ENCODE assay signal across 8 mouse cellular contexts in genomic region chr4:85514205-85514681, GRCm38 (mm10). TPM values are rescaled to one million over a fixed set of nuclear protein-coding genes. Genes with fewer than 3 reads are reported as not detected.
DNase-seq lines count a peak whose midpoint lies in the region; ATAC-seq lines count a peak whose summit lies in the region.

No protein-coding gene starts in this region.

- H3K9me3 ChIP-seq in forebrain, embryonic 11.5 days (ENCODE audit: control insufficient read depth, low read length), result no peaks in the 10 kb centered on the region

- H3K4me3 ChIP-seq in forebrain, embryonic 11.5 days (ENCODE audit: low read depth, low read length), result peak overlapping the region; percentile 46

- no peak overlapping the region for H3K27ac ChIP-seq in forebrain, embryonic 11.5 days (ENCODE audit: low read depth, low read length)

- ATAC-seq in forebrain, embryonic 11.5 days (replicated peaks; ENCODE audit: low FRiP score), result peak; percentile 94

- DNase-seq in thymus, postnatal 4 days, result peak; percentile 4
- no peak for DNase-seq in thymus, adult 18-20 months
- DNase-seq in forebrain, embryonic 11.5 days (ENCODE audit: low spot score), result peak; percentile 82
- DNase-seq in heart, postnatal 4 days, result peak; percentile 39
- peak; percentile 13 to 14 for DNase-seq in layer of hippocampus, postnatal 36 days
- DNase-seq in lung, postnatal 14 days, result peak; percentile 53
- peak; percentile 16 for DNase-seq in right cerebral cortex, postnatal 14 days
- no peak for DNase-seq in thymus, postnatal 14 days

- H3K4me1 ChIP-seq in forebrain, embryonic 11.5 days (replicated peaks; ENCODE audit: control insufficient read depth, insufficient read depth, low read length), result peaks cover 5% of the 10 kb centered on the region; the same call in 1 of the 2 replicates

- peak overlapping the region; percentile 87 for H3K4me2 ChIP-seq in forebrain, embryonic 11.5 days (ENCODE audit: low read depth, low read length, severe bottlenecking)

- H3K27me3 ChIP-seq in forebrain, embryonic 11.5 days (ENCODE audit: control insufficient read depth, insufficient read depth, low read length), result peaks cover 8% of the 10 kb centered on the region

- no peaks in the 10 kb centered on the region for H3K36me3 ChIP-seq in forebrain, embryonic 11.5 days (ENCODE audit: control insufficient read depth, insufficient read depth, low read length)

- peak overlapping the region; percentile 51 for H3K9ac ChIP-seq in forebrain, embryonic 11.5 days (ENCODE audit: low read length)

- 0% methylated on average over 29 of the region's 33 CpGs for WGBS in forebrain, embryonic 11.5 days

RNA-seq across cellular contexts. Expression of gene Adamtsl1, which starts 0.3 kb away (rescaled TPM):
- polyA plus RNA-seq in forebrain, embryonic 11.5 days (2014; fragmentation: Nextera tagmentation; extraction: Ambion mirVana), result 8.1 and 11.3 TPM in 2 replicates
- total RNA-seq in heart, postnatal 4 days (2021), result 1 to 10 TPM; 7.7 TPM
- total RNA-seq in layer of hippocampus, postnatal 36 days (2021), result 10 to 100 TPM in 1 of 2 experiments, 1 to 10 TPM in 1; 8.7 to 11.2 TPM

Comparison
In these comparisons a context has a peak if more than half of its experiments do, and no peak if none do; other contexts are left out.
1. DNase-seq: peak in thymus, postnatal 4 days (single experiment), forebrain, embryonic 11.5 days (single experiment), heart, postnatal 4 days (single experiment), layer of hippocampus, postnatal 36 days (2 of 2), lung, postnatal 14 days (single experiment) and right cerebral cortex, postnatal 14 days (single experiment); none in thymus, adult 18-20 months (0 of 2) and thymus, postnatal 14 days (single experiment).